Mouse (Mus musculus): ENCODE results near the gene Adam12.

Gene Adam12

DNA sequence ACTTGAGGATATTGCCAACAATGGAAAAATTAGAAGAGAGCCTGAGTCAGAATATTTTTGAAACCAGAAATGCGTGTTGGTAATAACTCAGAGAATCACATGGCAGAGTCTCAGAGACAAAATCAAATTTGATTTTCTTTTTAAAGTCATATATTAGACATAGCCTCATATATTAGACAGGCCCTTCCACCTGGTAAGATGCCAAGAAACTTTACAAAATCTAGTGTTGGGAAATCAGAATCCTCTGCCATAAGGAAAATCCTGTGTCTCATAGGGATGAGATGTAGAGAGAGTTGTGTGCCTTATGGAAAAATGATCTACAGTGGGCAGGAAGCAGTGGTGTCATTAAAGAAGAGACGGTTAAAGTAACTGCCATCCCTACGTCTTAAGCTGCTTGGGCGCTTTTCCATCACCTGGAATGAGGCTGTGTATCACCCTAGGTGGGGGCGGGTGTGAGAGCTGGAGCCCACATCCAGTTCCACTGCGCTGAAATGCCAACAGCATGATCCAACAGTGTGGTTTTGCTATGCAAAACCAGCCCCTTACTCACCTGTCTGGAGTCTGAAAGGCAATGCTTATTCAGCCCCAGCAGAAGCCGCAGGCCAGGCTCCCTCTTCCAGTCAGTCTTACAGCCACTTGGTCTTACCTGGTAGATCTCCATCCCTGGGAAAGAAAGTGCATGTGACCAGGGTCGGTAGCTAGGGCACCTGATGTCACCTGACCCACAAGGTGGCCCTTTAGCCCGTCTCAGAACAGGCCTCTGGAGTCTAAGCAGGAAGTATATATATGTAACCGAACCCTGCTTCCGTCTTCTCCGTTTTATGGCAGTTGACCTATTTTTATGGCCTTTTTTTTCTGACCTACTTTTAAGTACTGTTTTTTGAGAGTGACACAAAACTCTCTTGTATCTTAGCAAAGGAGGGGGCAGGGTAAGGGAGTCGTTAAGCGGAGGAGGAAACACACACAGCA lies at the start of gene Adam12:
Adam12 (minus strand) TSS at position 769 of the 969 bp plus-strand sequence.
- DNase-seq: no peak

DNA sequence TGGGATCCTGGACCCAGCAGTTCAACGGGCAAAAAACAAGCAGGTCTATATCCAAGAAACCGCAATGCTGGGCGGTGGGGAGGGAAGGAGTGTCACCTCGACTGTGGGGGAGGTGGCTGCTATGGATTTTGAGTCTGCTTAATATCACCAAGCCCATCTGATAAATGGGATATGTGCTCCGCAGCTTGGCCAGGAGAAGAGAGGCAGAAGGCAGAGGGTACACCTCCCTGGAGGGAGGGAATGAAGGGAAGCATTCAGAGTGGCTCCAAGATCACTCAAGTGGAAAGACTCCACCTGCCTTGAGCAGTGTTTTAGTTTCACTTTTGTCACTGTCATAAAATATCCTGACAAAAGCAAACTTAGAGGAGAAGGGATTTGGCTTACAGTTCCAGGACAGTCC lies 41.0 kb upstream of the Adam12 start:
- peak; percentile 43 to 52 for DNase-seq

GRCm38 (mm10) chr7:134272421-134272820 lies 40.5 kb upstream of the Adam12 start:
- no peak for DNase-seq

DNA sequence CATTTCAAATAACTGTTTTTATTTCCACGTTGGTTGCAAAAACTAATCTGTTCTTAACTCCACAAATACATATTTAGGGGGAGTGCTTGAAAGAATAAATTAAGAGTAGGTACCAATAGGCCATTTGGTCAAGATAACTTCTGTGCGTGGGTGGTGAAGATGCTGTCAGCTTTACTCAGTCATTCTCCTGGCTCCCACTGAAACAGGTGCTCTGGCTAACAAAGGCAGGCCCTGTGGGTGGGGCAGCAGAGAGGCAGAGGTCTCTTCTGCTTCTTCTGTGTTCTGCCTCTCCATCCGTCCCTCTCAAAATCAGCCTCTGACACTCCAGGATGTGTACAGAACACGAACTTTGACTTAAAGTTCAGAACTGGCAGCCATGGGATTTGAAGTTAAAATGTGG lies 33.8 kb upstream of the Adam12 start:
- DNase-seq: no peak

- DNase-seq: peak; percentile 81 to 88
Observed at GRCm38 (mm10) chr7:134263146-134263906, 31.4 kb upstream of the Adam12 start.

GRCm38 (mm10) chr7:134261003-134261701 lies 29.2 kb upstream of the Adam12 start:
- DNase-seq: peak; percentile 26 to 30

- DNase-seq: no peak
Observed at GRCm38 (mm10) chr7:134250273-134250870, 18.4 kb upstream of the Adam12 start.

DNA sequence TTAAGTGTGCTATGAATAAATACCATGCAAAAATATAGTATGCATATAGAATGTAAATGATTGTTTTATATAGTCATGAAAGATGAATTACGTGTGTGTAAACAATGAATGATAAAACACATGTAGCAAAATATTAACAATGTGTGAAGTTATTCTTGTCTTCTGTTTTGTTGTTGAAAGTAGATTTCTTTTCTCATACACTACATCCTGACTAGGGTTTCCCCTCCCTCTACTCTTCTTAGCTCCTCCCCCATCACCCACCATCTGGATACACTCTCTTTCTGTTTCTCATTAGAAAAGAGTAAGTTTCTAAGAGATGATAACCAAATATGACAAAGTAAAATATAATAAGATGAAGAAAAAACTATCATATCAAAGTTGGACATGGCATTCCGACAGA lies 16.1 kb upstream of the Adam12 start:
- DNase-seq: no peak

GRCm38 (mm10) chr7:134246624-134247023 lies 14.7 kb upstream of the Adam12 start:
- no peak for DNase-seq

GRCm38 (mm10) chr7:134242773-134243172 lies 10.8 kb upstream of the Adam12 start:
- DNase-seq: no peak

GRCm38 (mm10) chr7:134241212-134241611 lies 9.3 kb upstream of the Adam12 start:
- no peak for DNase-seq

DNA sequence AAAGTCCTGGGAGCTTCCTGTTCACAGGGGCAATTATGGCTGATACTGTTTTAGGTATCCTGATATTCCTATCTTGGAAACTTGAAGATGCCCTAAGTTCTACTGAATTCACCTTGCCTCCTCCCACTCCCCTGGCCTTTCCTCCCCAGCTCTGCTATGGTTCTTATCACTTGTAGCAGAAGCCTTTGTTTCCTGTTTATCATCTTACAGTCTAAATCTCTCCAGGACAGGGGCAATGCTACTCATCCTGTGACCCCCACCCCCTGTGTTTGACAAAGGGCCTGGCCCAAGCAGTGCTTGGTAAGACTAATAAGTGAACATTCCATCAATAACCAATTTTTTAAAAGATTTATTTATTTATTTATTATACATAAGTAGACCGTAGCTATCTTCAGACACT lies 8.6 kb upstream of the Adam12 start:
- DNase-seq: no peak

- no peak for DNase-seq
Observed at GRCm38 (mm10) chr7:134238863-134239262, 6.9 kb upstream of the Adam12 start.

- DNase-seq: no peak
Observed at GRCm38 (mm10) chr7:134237356-134237755, 5.4 kb upstream of the Adam12 start.

DNA sequence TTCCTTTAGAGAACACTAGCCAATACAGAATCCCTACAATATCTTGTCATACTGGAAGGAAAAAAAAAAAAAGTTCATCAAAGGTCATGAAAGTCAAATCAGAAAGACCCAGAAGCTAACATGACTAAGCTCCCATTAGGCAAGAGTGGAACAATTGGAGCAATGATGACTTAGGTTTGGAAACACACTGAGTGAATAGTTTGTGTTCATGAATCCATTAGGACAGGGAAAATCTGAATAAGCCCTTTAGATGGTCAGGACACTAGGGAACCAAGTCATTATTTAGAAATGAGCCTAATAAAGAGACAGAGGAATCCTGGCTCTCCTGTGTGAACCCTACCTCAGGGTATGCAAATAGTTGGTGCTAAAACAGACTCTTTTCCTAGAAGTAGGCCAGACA lies 4.8 kb upstream of the Adam12 start:
- no peak for DNase-seq

DNA sequence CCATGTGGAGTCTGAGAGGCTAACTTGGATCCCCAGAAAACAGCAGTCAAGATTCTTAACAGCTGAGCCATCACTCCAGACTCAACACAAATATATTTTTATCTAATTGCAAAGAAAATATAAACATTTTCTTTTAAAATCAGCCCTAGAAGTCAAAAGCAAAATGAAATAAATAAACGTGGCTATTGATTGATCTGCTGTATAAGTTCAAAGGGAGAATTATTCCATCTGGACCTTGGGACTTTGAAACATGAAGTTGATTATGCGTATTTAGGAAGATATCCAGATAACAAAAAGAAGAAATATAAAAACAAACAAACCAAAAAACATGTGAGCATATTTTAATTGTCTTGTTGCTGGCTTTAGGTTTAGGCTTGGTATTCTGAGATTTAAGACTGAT lies 3.6 kb upstream of the Adam12 start:
- DNase-seq: no peak

- no peak for DNase-seq
Observed at GRCm38 (mm10) chr7:134230708-134231107, 1.2 kb downstream of the Adam12 start.

GRCm38 (mm10) chr7:134229899-134230298 lies 2.0 kb downstream of the Adam12 start:
- DNase-seq: no peak

DNA sequence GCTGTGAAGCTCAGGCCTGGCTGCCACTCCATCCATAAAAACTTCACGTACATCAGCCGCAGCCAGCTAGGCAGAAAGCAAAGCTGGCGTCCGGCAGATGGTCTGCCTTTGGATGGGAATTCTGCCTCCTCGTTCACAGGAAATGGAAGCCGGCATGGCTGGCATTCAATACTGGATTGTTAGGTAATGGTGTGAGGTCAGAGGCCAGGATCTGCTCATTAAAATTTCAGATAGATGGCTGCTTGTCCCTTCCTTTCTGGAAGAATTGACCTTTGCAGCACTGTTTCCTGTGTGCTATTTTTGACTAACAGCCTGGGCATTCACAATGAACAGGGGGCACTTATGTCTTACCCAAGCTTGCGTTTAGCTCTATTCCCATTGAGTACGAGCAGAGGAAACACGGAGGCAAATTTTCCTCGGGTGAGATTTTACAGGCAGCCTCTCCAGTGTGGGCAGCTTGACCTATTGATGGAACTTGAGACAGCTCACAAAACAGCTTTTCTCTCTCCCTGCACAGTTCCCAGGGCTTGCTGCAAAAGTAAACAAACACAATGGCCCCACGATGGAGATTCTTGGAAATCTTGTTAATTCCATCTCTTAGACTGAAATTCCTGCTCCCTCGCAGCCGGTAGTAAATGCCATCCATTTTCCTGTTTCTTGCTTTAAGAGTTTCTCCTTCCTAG lies 4.0 kb downstream of the Adam12 start:
- DNase-seq: peak; percentile 74 to 80

DNA sequence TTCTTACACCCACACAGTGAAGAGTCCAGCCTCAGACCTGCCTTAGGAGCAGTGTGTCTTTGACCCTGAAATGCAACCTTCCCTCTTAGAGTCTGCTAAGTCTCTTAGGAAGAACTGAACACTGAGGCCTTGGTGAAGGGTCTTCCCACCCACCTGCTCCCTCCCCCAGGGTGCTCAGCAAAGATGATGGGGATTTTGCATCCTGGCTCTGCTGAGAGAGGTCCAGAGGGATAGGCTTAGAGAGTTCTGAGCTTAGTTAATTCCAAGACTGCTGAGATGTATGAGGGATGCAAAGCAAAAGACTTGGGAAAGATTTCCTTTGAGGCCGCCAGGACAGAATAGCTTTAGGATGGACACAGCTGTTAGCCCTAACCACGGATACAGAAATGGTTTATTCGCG lies 4.8 kb downstream of the Adam12 start:
- DNase-seq: no peak

DNA sequence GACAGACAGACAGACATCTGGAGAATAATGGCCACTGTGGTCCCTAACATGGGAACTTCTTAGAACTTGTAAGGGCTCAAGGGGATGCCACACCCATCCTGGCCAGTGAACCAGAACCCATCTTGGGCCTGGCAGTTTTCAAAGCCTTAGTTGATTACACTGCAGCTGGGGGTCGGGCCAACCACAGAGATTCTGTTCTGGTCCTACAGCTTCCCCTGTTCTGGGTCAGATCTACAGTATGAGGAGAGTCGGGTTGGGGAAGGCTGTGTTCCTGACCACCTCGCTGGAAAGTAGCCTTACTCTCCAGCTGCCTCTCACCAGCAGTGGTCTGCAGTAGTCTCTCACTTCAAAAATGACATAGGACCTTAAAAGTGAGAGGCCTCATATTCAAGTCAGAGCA lies 5.7 kb downstream of the Adam12 start:
- DNase-seq: no peak

Measured in cerebellum, postnatal 10 days (tissue).